Mouse (Mus musculus): ENCODE measurements around the gene 4930558K02Rik. TPM values are rescaled to one million over a fixed set of nuclear protein-coding genes. Genes with fewer than 3 reads are reported as not detected.

4930558K02Rik gene
- polyA plus RNA-seq, 1 experiment from 2014 or later = not detected

DNA sequence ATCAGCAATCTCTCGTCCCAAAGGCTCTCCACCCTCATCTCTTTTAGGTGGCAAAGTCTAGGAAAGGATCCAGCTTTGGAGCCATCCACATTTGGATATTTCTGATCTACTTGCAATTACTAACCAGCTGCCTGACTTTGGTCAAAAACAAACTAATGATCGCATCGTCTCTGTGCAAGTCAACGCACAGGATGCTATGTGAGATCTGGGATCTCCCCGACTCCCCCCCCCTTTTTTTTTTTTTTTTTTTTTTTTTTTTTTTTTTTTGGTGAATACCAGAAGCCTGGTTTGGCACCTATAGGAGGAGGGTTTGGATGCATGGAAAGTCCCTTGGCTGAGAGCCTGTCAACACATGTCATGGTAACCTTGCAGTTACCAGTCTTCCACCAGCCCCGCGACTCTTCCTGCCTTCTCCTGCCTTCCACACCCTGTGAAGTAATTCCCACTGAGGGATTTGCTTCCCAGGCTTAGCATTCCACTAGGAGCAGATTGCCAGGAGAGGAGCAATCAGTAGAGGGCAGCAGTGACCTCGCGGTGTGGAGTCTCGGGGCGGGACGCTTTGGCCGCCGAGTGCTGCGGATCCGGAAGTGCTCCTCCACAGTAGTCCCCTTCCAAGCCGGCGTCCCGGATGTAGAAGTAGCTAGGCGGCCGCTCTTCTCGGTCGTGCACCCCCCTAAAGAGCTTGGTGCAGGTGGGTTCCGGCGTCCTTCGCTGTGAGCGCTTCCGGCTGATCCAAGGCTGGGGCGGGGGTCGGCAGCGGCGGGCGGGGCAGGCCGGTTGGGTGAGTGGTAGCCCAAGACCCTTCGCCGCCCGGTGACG, 10.6 kb downstream of the 4930558K02Rik start, which contains the start of gene Pigc:
TSS of gene Pigc (plus strand) at position 598 of the 819 bp plus-strand sequence.
- Histone ChIP-seq H3K36me3 (peaks cover 3% of the 10 kb centered on the region; the same call in 1 of the 2 replicates), H3K27me3 (peaks cover 6% of the 10 kb centered on the region; the same call in 1 of the 2 replicates), H3K27ac (replicated peaks) (peak within 1 kb of the TSS; percentile 81), H3K4me1 (peaks cover 7% of the 10 kb centered on the region), H3K4me2 (replicated peaks) (peak within 1 kb of the TSS; percentile 59), H3K9ac (replicated peaks) (peak within 1 kb of the TSS; percentile 80), H3K9me3 (no peaks in the 10 kb centered on the region), H3K4me3 (peak within 1 kb of the TSS; percentile 71)
- WGBS = 4% methylated on average over 38 of the region's 38 CpGs
- peak; percentile 99 for ATAC-seq (ENCODE audit: low FRiP score, low read depth)

DNA sequence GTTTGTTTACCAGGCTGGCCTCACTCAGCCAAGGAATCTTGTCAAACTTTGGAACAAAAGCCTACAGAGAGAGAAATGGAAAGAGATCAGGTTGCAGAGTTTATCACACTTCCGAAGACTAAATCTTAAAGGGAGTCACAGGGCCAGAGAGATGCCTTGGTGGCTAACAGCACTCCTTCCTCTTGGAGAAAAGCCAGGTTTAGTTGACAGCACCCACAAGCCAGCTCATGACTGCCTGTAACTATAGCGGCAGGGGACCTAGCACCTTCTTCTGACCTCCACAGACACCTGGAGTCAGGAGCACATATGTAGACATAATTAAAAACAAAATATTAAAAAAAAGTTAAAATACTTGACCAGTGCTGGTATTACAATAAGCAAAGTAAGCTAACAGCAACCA, 11.5 kb downstream of the 4930558K02Rik start:
- H3K9ac ChIP-seq (replicated peaks) = no peak overlapping the region
- peaks cover 3% of the 10 kb centered on the region; the same call in 1 of the 2 replicates for H3K36me3 ChIP-seq
- no peak overlapping the region for H3K4me3 ChIP-seq
- WGBS = 85% methylated on average over 2 of the region's 2 CpGs
- no peaks in the 10 kb centered on the region for H3K9me3 ChIP-seq
- H3K4me2 ChIP-seq (replicated peaks) = no peak overlapping the region
- ATAC-seq (ENCODE audit: low FRiP score, low read depth) = no peak
- no peak overlapping the region for H3K27ac ChIP-seq (replicated peaks)
- H3K27me3 ChIP-seq = peaks cover 10% of the 10 kb centered on the region; the same call in 1 of the 2 replicates
- peaks cover 7% of the 10 kb centered on the region for H3K4me1 ChIP-seq

GRCm38 (mm10) chr1:161962465-161963377, 16.7 kb downstream of the 4930558K02Rik start:
- no peak overlapping the region for H3K4me3 ChIP-seq
- H3K27ac ChIP-seq (replicated peaks) = no peak overlapping the region
- H3K36me3 ChIP-seq = no peaks in the 10 kb centered on the region
- H3K4me2 ChIP-seq (replicated peaks) = no peak overlapping the region
- peak; percentile 69 for ATAC-seq (ENCODE audit: low FRiP score, low read depth)
- H3K4me1 ChIP-seq = no peaks in the 10 kb centered on the region
- H3K9ac ChIP-seq (replicated peaks) = no peak overlapping the region
- peaks cover 10% of the 10 kb centered on the region; the same call in 1 of the 2 replicates for H3K27me3 ChIP-seq
- no peaks in the 10 kb centered on the region for H3K9me3 ChIP-seq
- WGBS = 52% methylated on average over 3 of the region's 3 CpGs

DNA sequence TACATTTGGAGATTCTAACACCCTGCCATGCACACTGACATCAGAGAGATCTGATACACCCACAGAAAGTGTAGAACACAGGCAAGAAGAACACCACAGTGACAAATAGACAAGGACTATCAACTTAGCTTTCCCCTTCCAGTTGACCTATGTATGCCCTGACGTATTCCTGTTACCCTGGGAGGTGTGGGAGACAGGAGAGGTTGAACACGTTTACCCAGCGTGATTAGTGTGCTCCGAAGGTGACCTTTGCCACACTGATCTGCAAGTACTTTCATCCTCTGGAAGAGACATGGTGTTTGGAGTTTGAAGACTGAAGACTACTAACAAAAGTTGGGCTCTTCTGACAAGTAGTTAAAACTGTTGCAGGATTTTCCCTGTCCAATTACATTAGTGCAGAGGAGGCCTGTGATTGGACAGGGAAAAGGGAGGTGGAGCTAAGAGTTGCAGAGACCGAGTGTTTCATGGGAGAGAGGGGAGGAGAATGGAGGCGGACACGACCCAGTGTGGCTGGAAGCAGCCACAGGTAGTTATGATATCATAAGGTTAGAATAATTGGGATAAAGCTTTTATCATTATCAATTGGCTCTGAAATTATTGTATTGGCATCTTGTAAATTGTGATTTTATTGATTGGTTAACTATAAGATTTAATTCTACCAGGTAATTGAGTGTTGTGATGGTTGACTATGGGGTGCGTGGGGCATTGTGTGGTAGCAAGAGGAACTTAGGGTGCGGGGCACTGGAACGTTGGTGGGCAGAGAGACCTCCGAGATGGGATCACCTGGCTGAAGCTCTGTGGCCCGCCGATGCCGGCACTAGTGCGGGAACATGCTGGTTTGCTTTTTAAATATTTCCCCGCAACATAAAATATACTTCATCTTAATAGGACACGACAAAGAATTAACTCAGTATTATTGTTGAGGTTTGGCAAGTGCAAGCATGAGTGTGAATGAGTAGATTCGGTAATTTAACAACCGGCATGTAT, 21.2 kb downstream of the 4930558K02Rik start:
- H3K4me3 ChIP-seq = no peak overlapping the region
- no peaks in the 10 kb centered on the region for H3K27me3 ChIP-seq
- H3K9ac ChIP-seq (replicated peaks) = no peak overlapping the region
- no peaks in the 10 kb centered on the region for H3K4me1 ChIP-seq
- 86% methylated on average over 19 of the region's 19 CpGs for WGBS
- no peak for ATAC-seq (ENCODE audit: low FRiP score, low read depth)
- H3K27ac ChIP-seq (replicated peaks) = no peak overlapping the region
- no peaks in the 10 kb centered on the region for H3K36me3 ChIP-seq
- H3K9me3 ChIP-seq = no peaks in the 10 kb centered on the region
- no peak overlapping the region for H3K4me2 ChIP-seq (replicated peaks)

GRCm38 (mm10) chr1:161955846-161956245, 23.6 kb downstream of the 4930558K02Rik start:
- no peak overlapping the region for H3K4me3 ChIP-seq
- no peak overlapping the region for H3K9ac ChIP-seq (replicated peaks)
- H3K36me3 ChIP-seq = no peaks in the 10 kb centered on the region
- no peak overlapping the region for H3K4me2 ChIP-seq (replicated peaks)
- no peak overlapping the region for H3K27ac ChIP-seq (replicated peaks)
- no peaks in the 10 kb centered on the region for H3K27me3 ChIP-seq
- 70% methylated on average over 5 of the region's 5 CpGs for WGBS
- no peaks in the 10 kb centered on the region for H3K9me3 ChIP-seq
- no peak for ATAC-seq (ENCODE audit: low FRiP score, low read depth)
- no peaks in the 10 kb centered on the region for H3K4me1 ChIP-seq

DNA sequence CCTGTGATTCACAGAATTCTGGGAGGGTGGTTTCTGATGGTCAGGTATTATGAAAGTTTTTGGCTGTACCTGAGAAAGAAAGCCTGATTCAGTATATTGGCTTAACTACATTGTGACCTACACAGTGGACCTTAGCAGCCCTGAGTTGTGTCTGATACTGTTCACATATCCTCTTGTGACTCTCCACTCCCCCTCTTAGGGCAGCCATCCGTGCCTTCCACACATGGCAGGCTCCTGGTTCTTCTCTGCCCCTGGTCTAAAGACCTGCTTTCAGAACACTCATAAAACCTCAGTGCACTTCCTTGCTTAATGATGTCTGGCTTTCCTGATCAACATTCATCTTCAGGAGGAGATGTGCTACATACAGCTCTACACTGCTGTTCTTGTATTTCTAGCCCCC, 26.8 kb downstream of the 4930558K02Rik start:
- H3K4me1 ChIP-seq = no peaks in the 10 kb centered on the region
- no peak overlapping the region for H3K4me3 ChIP-seq
- H3K9me3 ChIP-seq = no peaks in the 10 kb centered on the region
- H3K9ac ChIP-seq (replicated peaks) = no peak overlapping the region
- H3K4me2 ChIP-seq (replicated peaks) = no peak overlapping the region
- WGBS = 62% methylated on average over 1 of the region's 1 CpGs
- H3K27me3 ChIP-seq = no peaks in the 10 kb centered on the region
- ATAC-seq (ENCODE audit: low FRiP score, low read depth) = no peak
- no peaks in the 10 kb centered on the region for H3K36me3 ChIP-seq
- H3K27ac ChIP-seq (replicated peaks) = no peak overlapping the region

GRCm38 (mm10) chr1:161951009-161951779, 28.2 kb downstream of the 4930558K02Rik start:
- no peak overlapping the region for H3K27ac ChIP-seq (replicated peaks)
- no peak overlapping the region for H3K9ac ChIP-seq (replicated peaks)
- no peaks in the 10 kb centered on the region for H3K27me3 ChIP-seq
- WGBS = 81% methylated on average over 5 of the region's 5 CpGs
- H3K4me3 ChIP-seq = no peak overlapping the region
- H3K9me3 ChIP-seq = no peaks in the 10 kb centered on the region
- ATAC-seq (ENCODE audit: low FRiP score, low read depth) = no peak
- no peak overlapping the region for H3K4me2 ChIP-seq (replicated peaks)
- H3K36me3 ChIP-seq = no peaks in the 10 kb centered on the region
- H3K4me1 ChIP-seq = no peaks in the 10 kb centered on the region

DNA sequence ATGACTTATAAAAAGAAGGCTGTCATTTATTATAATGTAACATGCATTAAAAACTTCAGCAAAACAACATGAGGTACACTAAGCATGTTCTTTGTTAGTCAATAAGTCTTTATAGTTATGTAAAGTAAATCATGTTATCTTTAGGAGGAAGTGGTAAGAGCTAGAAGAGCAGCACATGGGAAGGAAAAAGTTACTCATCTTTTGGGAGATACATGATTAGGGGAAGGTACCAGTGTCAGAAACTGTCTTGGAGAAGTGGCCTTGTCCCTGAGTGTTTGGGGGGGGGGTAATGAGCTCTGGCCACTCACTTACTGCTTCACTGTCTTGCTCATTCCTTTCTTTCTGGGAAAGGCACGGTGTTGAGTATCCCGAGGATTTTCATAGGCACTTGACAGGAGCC, 37.4 kb downstream of the 4930558K02Rik start:
- Histone ChIP-seq H3K4me3 (no peak overlapping the region), H3K9me3 (no peaks in the 10 kb centered on the region), H3K4me1 (no peaks in the 10 kb centered on the region), H3K27me3 (no peaks in the 10 kb centered on the region), H3K9ac (replicated peaks) (no peak overlapping the region), H3K36me3 (no peaks in the 10 kb centered on the region), H3K27ac (replicated peaks) (no peak overlapping the region), H3K4me2 (replicated peaks) (no peak overlapping the region)
- 89% methylated on average over 2 of the region's 2 CpGs for WGBS
- ATAC-seq (ENCODE audit: low FRiP score, low read depth) = no peak

GRCm38 (mm10) chr1:161932286-161932685, 47.1 kb downstream of the 4930558K02Rik start:
- Histone ChIP-seq H3K36me3 (no peaks in the 10 kb centered on the region), H3K27ac (replicated peaks) (no peak overlapping the region), H3K9me3 (no peaks in the 10 kb centered on the region), H3K9ac (replicated peaks) (no peak overlapping the region), H3K4me2 (replicated peaks) (no peak overlapping the region), H3K4me1 (no peaks in the 10 kb centered on the region), H3K4me3 (no peak overlapping the region), H3K27me3 (no peaks in the 10 kb centered on the region)
- 94% methylated on average over 4 of the region's 4 CpGs for WGBS
- no peak for ATAC-seq (ENCODE audit: low FRiP score, low read depth)

DNA sequence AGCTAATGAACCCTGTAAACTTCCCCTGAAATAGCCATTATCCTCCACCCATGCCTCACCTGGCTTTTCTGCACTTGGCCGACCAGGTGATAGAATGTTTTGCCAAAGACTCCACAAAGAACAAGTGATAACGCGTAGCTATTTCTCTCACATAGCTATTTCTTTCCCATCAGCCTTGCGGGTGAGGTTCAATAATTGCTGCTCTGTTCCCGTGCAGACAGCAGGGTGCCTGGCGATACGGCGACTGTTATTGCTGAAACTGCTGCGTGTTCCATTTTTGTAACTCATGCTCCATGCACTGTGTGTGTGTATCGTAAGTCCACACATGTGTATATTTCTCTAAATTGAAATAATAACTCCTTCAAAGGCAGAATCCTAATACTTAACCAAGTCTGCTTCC, 47.6 kb downstream of the 4930558K02Rik start:
- no peak for ATAC-seq (ENCODE audit: low FRiP score, low read depth)
- WGBS = 89% methylated on average over 10 of the region's 10 CpGs

More for the DNA sequence above, 47.6 kb downstream of the 4930558K02Rik start:
- H3K4me2 ChIP-seq (replicated peaks) = no peak overlapping the region
- no peaks in the 10 kb centered on the region for H3K4me1 ChIP-seq
- no peak overlapping the region for H3K4me3 ChIP-seq
- H3K9ac ChIP-seq (replicated peaks) = no peak overlapping the region
- no peak overlapping the region for H3K27ac ChIP-seq (replicated peaks)
- no peaks in the 10 kb centered on the region for H3K36me3 ChIP-seq
- no peaks in the 10 kb centered on the region for H3K27me3 ChIP-seq
- no peaks in the 10 kb centered on the region for H3K9me3 ChIP-seq

Data from midbrain, embryonic 12.5 days (tissue).